Mouse (Mus musculus): Measurements from ENCODE around the gene Cfap99. TPM values are rescaled to one million over a fixed set of nuclear protein-coding genes. Genes with fewer than 3 reads are reported as not detected.
A peak's percentile ranks its signal among the peaks of the same experiment; 100 is the strongest.

Gene Cfap99
- polyA plus RNA-seq, 1 experiment: not detected

DNA sequence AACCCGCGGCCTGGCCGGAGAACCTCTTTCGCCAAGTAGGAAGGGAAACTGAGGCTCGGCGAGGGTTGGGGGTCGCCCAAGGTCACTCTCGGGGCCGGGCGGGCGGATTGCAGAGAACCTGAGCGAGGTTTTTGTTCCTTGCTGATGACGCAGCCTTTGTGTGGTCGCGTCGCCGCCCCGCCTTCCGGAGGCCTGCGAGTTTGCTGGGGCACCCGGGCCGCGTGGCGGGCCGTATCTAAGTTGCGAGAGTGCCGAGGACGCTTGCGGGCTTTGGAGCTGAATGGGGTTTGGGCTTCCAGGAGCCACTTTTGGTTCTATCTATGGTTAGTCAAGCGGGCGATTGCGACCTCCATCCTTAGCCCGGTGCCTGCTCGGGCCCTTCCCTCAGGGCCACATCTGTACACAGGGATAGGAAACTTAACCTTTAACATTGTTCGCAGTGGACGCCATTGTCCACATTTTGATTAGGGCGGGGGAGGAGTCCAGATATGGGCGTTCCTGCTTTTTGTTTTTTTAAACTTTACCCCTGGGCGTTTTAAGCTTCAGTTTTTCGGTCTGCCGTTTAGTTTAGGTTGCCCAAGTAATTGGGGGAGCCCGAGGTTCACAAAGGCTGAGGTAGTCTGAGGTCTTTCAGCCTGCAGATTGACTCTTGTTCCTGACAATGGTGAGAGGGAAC, 48.5 kb downstream of the Cfap99 start:
- no peaks in the 10 kb centered on the region for H3K27me3 ChIP-seq (ENCODE audit: control insufficient read depth, insufficient read depth, low read length, poor library complexity, severe bottlenecking)
- H3K9me3 ChIP-seq (replicated peaks; ENCODE audit: control insufficient read depth, insufficient read depth, low read length, poor library complexity, severe bottlenecking): no peaks in the 10 kb centered on the region
- peak overlapping the region; percentile 98 for H3K9ac ChIP-seq (ENCODE audit: low read depth, poor library complexity, severe bottlenecking)
- H3K4me3 ChIP-seq (ENCODE audit: low read depth, low read length): peak overlapping the region; percentile 98
- no peaks in the 10 kb centered on the region for H3K4me1 ChIP-seq (ENCODE audit: control insufficient read depth, insufficient read depth, low read length)
- H3K27ac ChIP-seq (ENCODE audit: insufficient read depth, low read length): peak overlapping the region; percentile 86
- TF ChIP-seq CTCF (IDR thresholded peaks at IDR 0.05; ENCODE audit: low read depth, low read length) (no peak), EP300 (IDR thresholded peaks at IDR 0.05; ENCODE audit: insufficient read depth, low read depth, low read length) (no peak), POLR2A (IDR thresholded peaks at IDR 0.05; ENCODE audit: insufficient read depth, low read length) (no peak)
- peaks cover 23% of the 10 kb centered on the region; the same call in 1 of the 2 replicates for H3K36me3 ChIP-seq (ENCODE audit: control insufficient read depth, insufficient read depth, low read length, poor library complexity, severe bottlenecking)

DNA sequence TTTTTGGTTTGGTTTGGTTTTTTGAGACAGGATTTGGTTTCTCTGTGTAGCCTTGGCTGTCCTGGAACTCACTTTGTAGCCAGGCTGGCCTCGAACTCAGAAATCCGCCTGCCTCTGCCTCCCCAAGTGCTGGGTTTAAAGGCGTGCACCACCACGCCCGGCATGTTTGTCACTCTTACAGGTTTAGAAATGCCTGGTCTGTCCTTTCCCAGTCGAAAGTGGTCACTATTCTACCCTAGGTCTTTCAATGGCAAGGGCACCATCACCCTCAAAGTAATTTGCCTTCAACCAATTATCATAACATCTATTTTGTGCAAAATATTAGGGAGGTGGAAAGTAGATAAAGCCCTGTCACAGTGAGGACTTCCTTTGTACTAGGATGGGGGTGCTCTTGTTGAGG, 51.8 kb downstream of the Cfap99 start:
- H3K36me3 ChIP-seq (ENCODE audit: control insufficient read depth, insufficient read depth, low read length, poor library complexity, severe bottlenecking): peaks cover 52% of the 10 kb centered on the region

DNA sequence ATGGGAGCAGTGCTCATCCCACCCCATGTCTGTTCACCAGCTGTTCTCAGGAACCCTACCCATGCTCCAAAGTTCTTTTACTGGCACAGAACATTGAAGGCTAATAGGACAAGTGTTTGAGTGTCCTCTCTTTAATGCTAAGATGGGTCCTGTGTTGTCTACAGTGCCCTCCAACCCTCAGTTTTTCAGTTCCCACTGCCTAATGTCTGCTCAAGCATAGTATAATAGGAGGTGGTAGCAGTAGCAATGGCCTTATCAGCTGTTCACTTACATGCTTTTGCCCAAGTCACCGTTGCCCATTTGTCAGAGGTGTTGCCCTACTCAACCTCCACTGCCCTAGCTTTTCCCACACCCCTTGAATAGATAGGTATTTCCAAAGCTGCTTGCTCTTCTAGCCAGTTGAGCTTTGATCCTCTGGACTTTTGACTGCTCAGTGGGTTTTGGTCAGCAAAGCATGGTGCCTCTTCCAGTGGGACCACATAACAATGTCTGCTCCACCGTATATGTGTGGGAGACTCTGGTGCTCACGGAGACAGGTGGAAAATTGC, 63.8 kb downstream of the Cfap99 start:
- Histone ChIP-seq H3K9me3 (replicated peaks; ENCODE audit: control insufficient read depth, insufficient read depth, low read length, poor library complexity, severe bottlenecking) (no peaks in the 10 kb centered on the region), H3K9ac (ENCODE audit: low read depth, poor library complexity, severe bottlenecking) (no peak overlapping the region), H3K27me3 (ENCODE audit: control insufficient read depth, insufficient read depth, low read length, poor library complexity, severe bottlenecking) (no peaks in the 10 kb centered on the region), H3K4me1 (ENCODE audit: control insufficient read depth, insufficient read depth, low read length) (no peaks in the 10 kb centered on the region), H3K36me3 (ENCODE audit: control insufficient read depth, insufficient read depth, low read length, poor library complexity, severe bottlenecking) (peaks cover 86% of the 10 kb centered on the region), H3K4me3 (ENCODE audit: low read depth, low read length) (no peak overlapping the region), H3K27ac (ENCODE audit: insufficient read depth, low read length) (no peak overlapping the region)
- no peak for TF ChIP-seq EP300 (IDR thresholded peaks at IDR 0.05; ENCODE audit: insufficient read depth, low read depth, low read length)
- TF ChIP-seq POLR2A (IDR thresholded peaks at IDR 0.05; ENCODE audit: insufficient read depth, low read length): no peak
- TF ChIP-seq CTCF (IDR thresholded peaks at IDR 0.05; ENCODE audit: low read depth, low read length): no peak

More for the DNA sequence above, 51.8 kb downstream of the Cfap99 start:
- Histone ChIP-seq H3K27ac (ENCODE audit: insufficient read depth, low read length) (no peak overlapping the region), H3K27me3 (ENCODE audit: control insufficient read depth, insufficient read depth, low read length, poor library complexity, severe bottlenecking) (no peaks in the 10 kb centered on the region), H3K4me3 (ENCODE audit: low read depth, low read length) (no peak overlapping the region), H3K9ac (ENCODE audit: low read depth, poor library complexity, severe bottlenecking) (no peak overlapping the region), H3K4me1 (ENCODE audit: control insufficient read depth, insufficient read depth, low read length) (no peaks in the 10 kb centered on the region), H3K9me3 (replicated peaks; ENCODE audit: control insufficient read depth, insufficient read depth, low read length, poor library complexity, severe bottlenecking) (no peaks in the 10 kb centered on the region)
- TF ChIP-seq CTCF (IDR thresholded peaks at IDR 0.05; ENCODE audit: low read depth, low read length) (no peak), POLR2A (IDR thresholded peaks at IDR 0.05; ENCODE audit: insufficient read depth, low read length) (no peak), EP300 (IDR thresholded peaks at IDR 0.05; ENCODE audit: insufficient read depth, low read depth, low read length) (no peak)

DNA sequence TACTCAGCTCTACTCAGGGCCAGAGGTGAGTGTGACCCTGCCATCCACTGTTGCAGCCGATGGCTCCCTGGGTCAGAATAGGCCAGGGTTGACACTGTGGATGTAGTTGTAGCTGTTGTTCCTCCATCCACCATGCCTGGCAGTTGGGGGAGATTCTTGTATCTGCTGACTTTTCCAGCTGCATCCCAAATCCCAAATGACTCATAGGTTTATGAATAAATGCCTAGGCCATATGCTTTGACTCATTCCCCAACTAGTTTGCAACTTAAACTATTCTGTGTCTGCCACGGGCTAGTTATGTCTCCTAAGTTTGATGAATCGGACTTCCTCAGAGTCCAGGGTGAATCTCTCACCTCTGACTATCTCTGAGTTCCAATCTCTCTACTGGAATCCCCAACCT, 71.9 kb downstream of the Cfap99 start:
- Histone ChIP-seq H3K9ac (ENCODE audit: low read depth, poor library complexity, severe bottlenecking) (no peak overlapping the region), H3K4me1 (ENCODE audit: control insufficient read depth, insufficient read depth, low read length) (no peaks in the 10 kb centered on the region), H3K36me3 (ENCODE audit: control insufficient read depth, insufficient read depth, low read length, poor library complexity, severe bottlenecking) (peaks cover 36% of the 10 kb centered on the region), H3K27me3 (ENCODE audit: control insufficient read depth, insufficient read depth, low read length, poor library complexity, severe bottlenecking) (no peaks in the 10 kb centered on the region), H3K4me3 (ENCODE audit: low read depth, low read length) (no peak overlapping the region), H3K9me3 (replicated peaks; ENCODE audit: control insufficient read depth, insufficient read depth, low read length, poor library complexity, severe bottlenecking) (no peaks in the 10 kb centered on the region), H3K27ac (ENCODE audit: insufficient read depth, low read length) (no peak overlapping the region)
- no peak for TF ChIP-seq CTCF (IDR thresholded peaks at IDR 0.05; ENCODE audit: low read depth, low read length)
- no peak for TF ChIP-seq EP300 (IDR thresholded peaks at IDR 0.05; ENCODE audit: insufficient read depth, low read depth, low read length)
- no peak for TF ChIP-seq POLR2A (IDR thresholded peaks at IDR 0.05; ENCODE audit: insufficient read depth, low read length)

DNA sequence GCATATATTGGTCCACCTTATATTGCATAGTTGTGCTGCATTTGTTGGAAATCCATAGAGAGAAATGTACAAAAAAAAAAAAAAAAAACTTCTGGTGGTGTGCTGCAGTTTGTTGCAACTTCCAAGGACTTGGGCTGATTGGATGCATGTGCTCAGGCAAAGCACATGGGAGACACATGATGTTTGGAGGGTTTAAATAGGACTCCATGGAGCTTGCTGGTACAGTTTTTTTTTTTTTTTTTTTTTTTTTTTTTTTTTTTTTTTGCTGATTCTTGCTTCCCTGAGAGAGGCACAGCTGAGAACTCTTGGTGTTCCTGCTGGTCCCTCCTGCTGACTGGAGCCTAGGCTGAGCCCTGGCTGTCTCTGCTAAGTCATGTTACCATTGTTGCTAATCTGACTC, 74.7 kb downstream of the Cfap99 start:
- TF ChIP-seq EP300 (IDR thresholded peaks at IDR 0.05; ENCODE audit: insufficient read depth, low read depth, low read length): no peak
- no peak for TF ChIP-seq CTCF (IDR thresholded peaks at IDR 0.05; ENCODE audit: low read depth, low read length)
- no peak for TF ChIP-seq POLR2A (IDR thresholded peaks at IDR 0.05; ENCODE audit: insufficient read depth, low read length)
- peaks cover 25% of the 10 kb centered on the region for H3K36me3 ChIP-seq (ENCODE audit: control insufficient read depth, insufficient read depth, low read length, poor library complexity, severe bottlenecking)
- no peaks in the 10 kb centered on the region for H3K27me3 ChIP-seq (ENCODE audit: control insufficient read depth, insufficient read depth, low read length, poor library complexity, severe bottlenecking)
- no peak overlapping the region for H3K9ac ChIP-seq (ENCODE audit: low read depth, poor library complexity, severe bottlenecking)
- H3K9me3 ChIP-seq (replicated peaks; ENCODE audit: control insufficient read depth, insufficient read depth, low read length, poor library complexity, severe bottlenecking): no peaks in the 10 kb centered on the region
- H3K27ac ChIP-seq (ENCODE audit: insufficient read depth, low read length): no peak overlapping the region
- no peak overlapping the region for H3K4me3 ChIP-seq (ENCODE audit: low read depth, low read length)
- H3K4me1 ChIP-seq (ENCODE audit: control insufficient read depth, insufficient read depth, low read length): no peaks in the 10 kb centered on the region

DNA sequence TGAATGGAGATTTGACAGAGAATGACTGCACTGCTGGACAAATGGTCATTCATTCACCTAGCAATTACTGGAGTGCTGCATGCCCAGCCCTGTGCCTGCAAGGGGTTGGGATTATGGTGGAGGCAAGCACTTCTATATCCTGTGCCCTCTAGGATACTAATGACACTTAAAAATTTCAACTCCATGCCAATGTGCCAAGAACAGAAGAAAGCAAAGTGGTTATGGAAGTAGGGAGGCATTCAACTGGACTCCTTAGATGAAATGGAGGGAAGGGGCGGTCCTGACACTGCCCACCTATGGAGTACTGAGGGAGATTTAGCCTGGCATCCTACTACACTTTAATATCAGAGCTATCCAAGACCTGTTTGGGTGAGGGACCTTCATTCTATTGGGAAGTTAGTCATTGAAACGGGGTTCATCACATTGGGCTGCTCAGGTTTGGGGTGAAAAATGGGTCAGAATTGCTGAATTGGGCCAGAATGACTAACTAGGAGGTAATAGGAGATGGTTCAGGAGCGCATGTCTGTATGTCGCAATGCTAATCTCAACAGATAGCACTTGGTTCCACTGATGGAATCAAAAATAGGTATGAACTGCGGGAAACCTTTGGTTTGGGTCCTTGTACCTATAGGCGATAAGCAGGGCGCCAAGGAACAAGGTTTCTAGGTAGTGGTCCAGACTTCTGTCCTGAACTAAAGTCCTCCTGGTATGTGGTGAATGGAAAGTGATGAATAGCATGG, 80.3 kb downstream of the Cfap99 start:
- Histone ChIP-seq H3K9ac (ENCODE audit: low read depth, poor library complexity, severe bottlenecking) (peak overlapping the region; percentile 16), H3K4me1 (ENCODE audit: control insufficient read depth, insufficient read depth, low read length) (no peaks in the 10 kb centered on the region), H3K27ac (ENCODE audit: insufficient read depth, low read length) (peak overlapping the region; percentile 40), H3K27me3 (ENCODE audit: control insufficient read depth, insufficient read depth, low read length, poor library complexity, severe bottlenecking) (no peaks in the 10 kb centered on the region), H3K9me3 (replicated peaks; ENCODE audit: control insufficient read depth, insufficient read depth, low read length, poor library complexity, severe bottlenecking) (no peaks in the 10 kb centered on the region), H3K36me3 (ENCODE audit: control insufficient read depth, insufficient read depth, low read length, poor library complexity, severe bottlenecking) (no peaks in the 10 kb centered on the region), H3K4me3 (ENCODE audit: low read depth, low read length) (peak overlapping the region; percentile 70)
- no peak for TF ChIP-seq CTCF (IDR thresholded peaks at IDR 0.05; ENCODE audit: low read depth, low read length)
- TF ChIP-seq POLR2A (IDR thresholded peaks at IDR 0.05; ENCODE audit: insufficient read depth, low read length): no peak
- no peak for TF ChIP-seq EP300 (IDR thresholded peaks at IDR 0.05; ENCODE audit: insufficient read depth, low read depth, low read length)
